Mouse (Mus musculus): ENCODE data around the gene Ints6l.

Gene Ints6l

GRCm38 (mm10) chrX:56531266-56531665, 76.6 kb downstream of the Ints6l start:
- peak; percentile 43 for DNase-seq

- peak; percentile 6 for DNase-seq
Measured at GRCm38 (mm10) chrX:56537162-56537561, 82.5 kb downstream of the Ints6l start.

- DNase-seq: no peak
Measured at GRCm38 (mm10) chrX:56549506-56549905, 94.8 kb downstream of the Ints6l start, which contains the start of gene Gm648. Gene Gm648 (minus strand): TSS chrX:56549606.

- DNase-seq: no peak
Measured at GRCm38 (mm10) chrX:56553584-56553983, 98.9 kb downstream of the Ints6l start.

Data from right cerebral cortex, postnatal 25 days (tissue).